Mouse (Mus musculus) erythroblast, embryonic 14.5 days (primary cell): ENCODE data around the gene BC034090.

Experiments
- GATA1 ChIP-seq: IDR thresholded peaks from 2 replicates; pipeline ENCODE4 v1.6.1; 2012; ENCODE audit warnings: low read length, inconsistent platforms, mixed read lengths
- TAL1 ChIP-seq: IDR thresholded peaks from 3 replicates; pipeline ENCODE4 v1.6.1; 2012; ENCODE audit warnings: low read length, inconsistent platforms, mixed read lengths

GRCm38 (mm10) chr1:155272953-155273352 lies 28.7 kb upstream of the BC034090 start:
- TF ChIP-seq TAL1 (no peak), GATA1 (no peak)
